Mouse (Mus musculus) embryonic facial prominence, embryonic 11.5 days (tissue): ENCODE measurements around the gene Pter. TPM values are rescaled to one million over a fixed set of nuclear protein-coding genes. Genes with fewer than 3 reads are reported as not detected.

ENCODE experiments used
- ATAC-seq: fragments of 200-750 bp; cut with Nextera tagmentation; replicated peaks from 2 replicates; pipeline ENCODE4 v1.8.0; 2017; ENCODE audit warnings: low read depth; ENCODE audit not compliant: insufficient number of reproducible peaks, low FRiP score, low TSS enrichment
- DNase-seq: peaks from one replicate; pipeline ENCODE4 v3.0.0-alpha.2; 2015; ENCODE audit warnings: low spot score
- H3K27ac ChIP-seq: fragments of 300-500 bp; sonication (generic); replicated peaks from 2 replicates; pipeline ENCODE4 v1.5.1; 2014; ENCODE audit warnings: mild to moderate bottlenecking, low read depth, low read length, control low read depth
- H3K27me3 ChIP-seq: fragments of 300-500 bp; sonication (generic); 2 replicates; pipeline ENCODE4 v1.6.1; 2014; ENCODE audit warnings: mild to moderate bottlenecking, low read length, moderate library complexity, mixed read lengths; ENCODE audit not compliant: control insufficient read depth, insufficient read depth
- H3K36me3 ChIP-seq: fragments of 300-500 bp; sonication (generic); replicated peaks from 2 replicates; pipeline ENCODE4 v1.6.1; 2014; ENCODE audit warnings: low read depth, mild to moderate bottlenecking, low read length, moderate library complexity, mixed read lengths; ENCODE audit not compliant: control insufficient read depth, insufficient read depth
- H3K4me1 ChIP-seq: fragments of 300-500 bp; sonication (generic); 2 replicates; pipeline ENCODE4 v1.6.1; 2014; ENCODE audit warnings: low read length, mixed read lengths; ENCODE audit not compliant: control insufficient read depth, insufficient read depth
- H3K4me2 ChIP-seq: fragments of 300-500 bp; sonication (generic); 2 replicates; pipeline ENCODE4 v1.6.1; 2014; ENCODE audit warnings: low read depth, mild to moderate bottlenecking, control low read depth, low read length, moderate library complexity
- H3K4me3 ChIP-seq: fragments of 300-500 bp; sonication (generic); 2 replicates; pipeline ENCODE4 v1.5.1; 2014; ENCODE audit warnings: low read depth, low read length, control low read depth
- H3K9ac ChIP-seq: fragments of 300-500 bp; sonication (generic); replicated peaks from 2 replicates; pipeline ENCODE4 v1.6.1; 2014; ENCODE audit warnings: mild to moderate bottlenecking, control low read depth, low read length
- H3K9me3 ChIP-seq: fragments of 300-500 bp; sonication (generic); replicated peaks from 2 replicates; pipeline ENCODE4 v1.6.1; 2016; ENCODE audit warnings: mild to moderate bottlenecking, low read length, inconsistent platforms, mixed read lengths; ENCODE audit not compliant: control insufficient read depth
- WGBS: fragments of 180-500 bp; shearing (Covaris S2); extraction: QIAGEN DNeasy Blood & Tissue Kit; methylation state at CpG from one replicate; pipeline ENCODE4 v1.1.7; 2014; 5-methylcytosine and 5-hydroxymethylcytosine counted together
- polyA plus RNA-seq: library from polyadenylated mRNA; unstranded; fragments of >200 nt; fragmentation: Nextera tagmentation; extraction: Ambion mirVana; gene quantifications from 2 replicates; pipeline ENCODE4 v1.2.1, GENCODE M21; 2014

Gene Pter
- polyA plus RNA-seq, 1 experiment from 2014 or later = 12.2 TPM

DNA sequence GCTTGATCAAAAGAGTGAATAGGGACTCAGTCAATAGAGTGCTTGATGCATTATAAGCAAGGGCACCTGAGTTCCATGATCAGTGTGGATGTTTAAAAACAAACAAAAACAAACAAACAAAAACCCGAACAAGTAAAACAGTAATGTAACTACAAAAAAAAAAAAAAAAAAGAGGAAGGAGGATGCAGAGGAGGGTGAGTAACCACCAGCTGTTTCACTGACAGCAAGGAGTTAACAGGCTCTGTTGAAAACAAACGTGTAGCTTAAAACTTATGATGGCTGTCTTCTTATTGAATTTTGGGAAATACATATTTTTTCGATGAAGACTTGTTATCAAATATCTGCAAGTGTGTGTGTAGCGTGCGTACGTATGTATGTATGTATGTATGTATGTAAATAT lies 124.8 kb downstream of the Pter start:
- Histone ChIP-seq H3K27me3 (no peaks in the 10 kb centered on the region), H3K9ac (no peak overlapping the region), H3K4me1 (no peaks in the 10 kb centered on the region), H3K36me3 (no peaks in the 10 kb centered on the region), H3K4me3 (no peak overlapping the region), H3K9me3 (no peaks in the 10 kb centered on the region), H3K27ac (no peak overlapping the region), H3K4me2 (no peak overlapping the region)
- ATAC-seq (no peak), DNase-seq (no peak)
- 83% methylated on average over 6 of the region's 6 CpGs for WGBS

Other genes starting within 250 kb of the Pter start
- gene C1ql3, start 87.8 kb downstream of the Pter start, polyA plus RNA-seq = 1.2 and 2.2 TPM in 2 replicates